Mouse (Mus musculus) hindbrain, embryonic 10.5 days (tissue): ENCODE measurements around the gene Leap2. TPM values are rescaled to one million over a fixed set of nuclear protein-coding genes. Genes with fewer than 3 reads are reported as not detected.
A peak's percentile ranks its signal among the peaks of the same experiment; 100 is the strongest.

Experiments
- DNase-seq: peaks from one replicate; pipeline ENCODE4 v3.0.0-alpha.2; 2017; ENCODE audit warnings: low spot score
- H3K27ac ChIP-seq: fragments of 300-500 bp; sonication (generic); 2 replicates; pipeline ENCODE4 v1.5.1; 2016; ENCODE audit warnings: mild to moderate bottlenecking, moderate library complexity
- H3K27me3 ChIP-seq: fragments of 300-500 bp; sonication (generic); 2 replicates; pipeline ENCODE4 v1.6.1; 2016; ENCODE audit warnings: mild to moderate bottlenecking; ENCODE audit not compliant: poor library complexity, insufficient read depth, severe bottlenecking
- H3K36me3 ChIP-seq: fragments of 300-500 bp; sonication (generic); 2 replicates; pipeline ENCODE4 v1.6.1; 2016; ENCODE audit warnings: mild to moderate bottlenecking, moderate library complexity
- H3K4me1 ChIP-seq: fragments of 300-500 bp; sonication (generic); replicated peaks from 2 replicates; pipeline ENCODE4 v1.6.1; 2016; ENCODE audit warnings: mild to moderate bottlenecking
- H3K4me3 ChIP-seq: fragments of 300-500 bp; sonication (generic); 2 replicates; pipeline ENCODE4 v1.5.1; 2016; ENCODE audit warnings: mild to moderate bottlenecking, moderate library complexity
- H3K9me3 ChIP-seq: fragments of 300-500 bp; sonication (generic); 2 replicates; pipeline ENCODE4 v1.6.1; 2016; ENCODE audit warnings: mild to moderate bottlenecking, moderate library complexity
- WGBS: fragments of 180-500 bp; shearing (Covaris S2); methylation state at CpG from one replicate; pipeline ENCODE4 v1.1.7; 2016; 5-methylcytosine and 5-hydroxymethylcytosine counted together
- polyA plus RNA-seq: library from polyadenylated mRNA; unstranded; fragments of >200 nt; fragmentation: Nextera tagmentation; extraction: Ambion mirVana; gene quantifications from 2 replicates; pipeline ENCODE4 v1.2.1, GENCODE M21; 2016

The Leap2 gene
- polyA plus RNA-seq, 1 experiment from 2014 or later = not detected

- Histone ChIP-seq H3K36me3 (no peaks in the 10 kb centered on the region), H3K27ac (no peak overlapping the region), H3K4me3 (no peak overlapping the region), H3K4me1 (peaks cover 10% of the 10 kb centered on the region), H3K9me3 (no peaks in the 10 kb centered on the region), H3K27me3 (peaks cover 42% of the 10 kb centered on the region)
- WGBS = 88% methylated on average over 5 of the region's 5 CpGs
- DNase-seq = no peak
Measured at GRCm38 (mm10) chr11:53453031-53453430, 30.1 kb upstream of the Leap2 start.

GRCm38 (mm10) chr11:53452396-53452795 is 29.4 kb upstream of the Leap2 start:
- Histone ChIP-seq H3K4me3 (no peak overlapping the region), H3K27me3 (peaks cover 36% of the 10 kb centered on the region), H3K36me3 (no peaks in the 10 kb centered on the region), H3K27ac (no peak overlapping the region), H3K4me1 (peaks cover 7% of the 10 kb centered on the region), H3K9me3 (no peaks in the 10 kb centered on the region)
- WGBS = 95% methylated on average over 9 of the region's 9 CpGs
- DNase-seq = no peak

GRCm38 (mm10) chr11:53451361-53451760 is 28.4 kb upstream of the Leap2 start:
- H3K4me3 ChIP-seq = no peak overlapping the region
- H3K27me3 ChIP-seq = peaks cover 26% of the 10 kb centered on the region
- no peak overlapping the region for H3K27ac ChIP-seq
- 63% methylated on average over 2 of the region's 2 CpGs for WGBS
- H3K4me1 ChIP-seq = no peaks in the 10 kb centered on the region
- DNase-seq = no peak
- no peaks in the 10 kb centered on the region for H3K36me3 ChIP-seq
- H3K9me3 ChIP-seq = no peaks in the 10 kb centered on the region

GRCm38 (mm10) chr11:53450070-53450705 is 27.2 kb upstream of the Leap2 start:
- H3K9me3 ChIP-seq = no peaks in the 10 kb centered on the region
- H3K27ac ChIP-seq = no peak overlapping the region
- no peaks in the 10 kb centered on the region for H3K4me1 ChIP-seq
- H3K4me3 ChIP-seq = no peak overlapping the region
- WGBS = 67% methylated on average over 15 of the region's 15 CpGs
- no peaks in the 10 kb centered on the region for H3K36me3 ChIP-seq
- no peak for DNase-seq
- H3K27me3 ChIP-seq = peaks cover 15% of the 10 kb centered on the region

GRCm38 (mm10) chr11:53448529-53448928 is 25.6 kb upstream of the Leap2 start:
- no peak for DNase-seq
- H3K27ac ChIP-seq = no peak overlapping the region
- 95% methylated on average over 1 of the region's 1 CpGs for WGBS
- H3K4me1 ChIP-seq = no peaks in the 10 kb centered on the region
- H3K36me3 ChIP-seq = no peaks in the 10 kb centered on the region
- H3K9me3 ChIP-seq = no peaks in the 10 kb centered on the region
- no peak overlapping the region for H3K4me3 ChIP-seq
- peaks cover 8% of the 10 kb centered on the region; the same call in 1 of the 2 replicates for H3K27me3 ChIP-seq

GRCm38 (mm10) chr11:53447996-53448395 is 25.0 kb upstream of the Leap2 start:
- 84% methylated on average over 8 of the region's 8 CpGs for WGBS
- no peaks in the 10 kb centered on the region for H3K4me1 ChIP-seq
- H3K36me3 ChIP-seq = no peaks in the 10 kb centered on the region

GRCm38 (mm10) chr11:53446183-53446582 is 23.2 kb upstream of the Leap2 start:
- Histone ChIP-seq H3K27ac (no peak overlapping the region), H3K9me3 (no peaks in the 10 kb centered on the region), H3K27me3 (peaks cover 8% of the 10 kb centered on the region; the same call in 1 of the 2 replicates), H3K4me1 (no peaks in the 10 kb centered on the region), H3K36me3 (no peaks in the 10 kb centered on the region), H3K4me3 (no peak overlapping the region)
- 90% methylated on average over 13 of the region's 13 CpGs for WGBS
- no peak for DNase-seq

More at GRCm38 (mm10) chr11:53447996-53448395, 25.0 kb upstream of the Leap2 start:
- Histone ChIP-seq H3K9me3 (no peaks in the 10 kb centered on the region), H3K4me3 (no peak overlapping the region), H3K27me3 (peaks cover 8% of the 10 kb centered on the region; the same call in 1 of the 2 replicates), H3K27ac (no peak overlapping the region)
- no peak for DNase-seq

GRCm38 (mm10) chr11:53445562-53445961 is 22.6 kb upstream of the Leap2 start:
- Histone ChIP-seq H3K27me3 (peaks cover 5% of the 10 kb centered on the region; the same call in 1 of the 2 replicates), H3K36me3 (no peaks in the 10 kb centered on the region), H3K4me3 (no peak overlapping the region), H3K27ac (no peak overlapping the region), H3K4me1 (no peaks in the 10 kb centered on the region), H3K9me3 (no peaks in the 10 kb centered on the region)
- WGBS = 67% methylated on average over 13 of the region's 13 CpGs
- DNase-seq = no peak

GRCm38 (mm10) chr11:53443861-53444260 is 20.9 kb upstream of the Leap2 start:
- Histone ChIP-seq H3K27me3 (no peaks in the 10 kb centered on the region), H3K9me3 (no peaks in the 10 kb centered on the region), H3K27ac (no peak overlapping the region), H3K4me3 (no peak overlapping the region), H3K4me1 (no peaks in the 10 kb centered on the region), H3K36me3 (no peaks in the 10 kb centered on the region)
- 37% methylated on average over 6 of the region's 6 CpGs for WGBS
- no peak for DNase-seq

- no peak for DNase-seq
- Histone ChIP-seq H3K27ac (peak overlapping the region; percentile 35; the same call in 1 of the 2 replicates), H3K4me1 (no peaks in the 10 kb centered on the region), H3K4me3 (no peak overlapping the region), H3K36me3 (no peaks in the 10 kb centered on the region), H3K27me3 (no peaks in the 10 kb centered on the region), H3K9me3 (no peaks in the 10 kb centered on the region)
- 52% methylated on average over 12 of the region's 12 CpGs for WGBS
Measured at GRCm38 (mm10) chr11:53441921-53442320, 19.0 kb upstream of the Leap2 start.

- Histone ChIP-seq H3K4me3 (no peak overlapping the region), H3K27ac (no peak overlapping the region), H3K4me1 (peaks cover 10% of the 10 kb centered on the region), H3K9me3 (no peaks in the 10 kb centered on the region), H3K36me3 (no peaks in the 10 kb centered on the region), H3K27me3 (no peaks in the 10 kb centered on the region)
- DNase-seq = no peak
- 89% methylated on average over 6 of the region's 6 CpGs for WGBS
Measured at GRCm38 (mm10) chr11:53436338-53436737, 13.4 kb upstream of the Leap2 start.

GRCm38 (mm10) chr11:53435504-53435903 is 12.5 kb upstream of the Leap2 start:
- Histone ChIP-seq H3K36me3 (no peaks in the 10 kb centered on the region), H3K9me3 (no peaks in the 10 kb centered on the region), H3K4me1 (peaks cover 14% of the 10 kb centered on the region), H3K27ac (no peak overlapping the region), H3K4me3 (no peak overlapping the region), H3K27me3 (no peaks in the 10 kb centered on the region)
- WGBS = 84% methylated on average over 8 of the region's 8 CpGs
- no peak for DNase-seq

GRCm38 (mm10) chr11:53433057-53433456 is 10.1 kb upstream of the Leap2 start:
- no peaks in the 10 kb centered on the region for H3K27me3 ChIP-seq
- no peak overlapping the region for H3K27ac ChIP-seq

More at GRCm38 (mm10) chr11:53433057-53433456, 10.1 kb upstream of the Leap2 start:
- peaks cover 25% of the 10 kb centered on the region for H3K4me1 ChIP-seq
- 72% methylated on average over 6 of the region's 6 CpGs for WGBS
- DNase-seq = no peak
- peaks cover 11% of the 10 kb centered on the region for H3K36me3 ChIP-seq
- no peaks in the 10 kb centered on the region for H3K9me3 ChIP-seq
- H3K4me3 ChIP-seq = no peak overlapping the region
